Mouse (Mus musculus) thymus, adult 2 months (tissue): ENCODE data around the gene Rapsn. TPM values are rescaled to one million over a fixed set of nuclear protein-coding genes. Genes with fewer than 3 reads are reported as not detected.

ENCODE experiments used
- DNase-seq: peaks from one replicate; pipeline ENCODE4 v3.0.0; 2021
- H3K27ac ChIP-seq: fragments of 200-500 bp; 2 replicates; pipeline ENCODE4 v1.5.1; 2012; ENCODE audit warnings: low read length, control low read depth; ENCODE audit not compliant: control insufficient read depth, insufficient read depth
- H3K27me3 ChIP-seq: fragments of 200-500 bp; 2 replicates; pipeline ENCODE4 v1.6.1; 2012; ENCODE audit warnings: mild to moderate bottlenecking, low read length, moderate library complexity, mixed read lengths; ENCODE audit not compliant: control insufficient read depth, insufficient read depth
- H3K36me3 ChIP-seq: fragments of 200-500 bp; 2 replicates; pipeline ENCODE4 v1.6.1; 2012; ENCODE audit warnings: mild to moderate bottlenecking, low read length, moderate library complexity; ENCODE audit not compliant: control insufficient read depth, insufficient read depth
- H3K4me1 ChIP-seq: fragments of 200-500 bp; replicated peaks from 2 replicates; pipeline ENCODE4 v1.6.1; 2012; ENCODE audit warnings: low read length; ENCODE audit not compliant: control insufficient read depth, insufficient read depth
- H3K4me3 ChIP-seq: fragments of 200-500 bp; 2 replicates; pipeline ENCODE4 v1.5.1; 2012; ENCODE audit warnings: mild to moderate bottlenecking, low read length, control low read depth, moderate library complexity; ENCODE audit not compliant: control insufficient read depth, insufficient read depth
- CTCF ChIP-seq: fragments of 200-500 bp; IDR thresholded peaks from 2 replicates; pipeline ENCODE4 v1.5.1; 2012; ENCODE audit warnings: mild to moderate bottlenecking, control low read depth, low read length, moderate library complexity, borderline replicate concordance; ENCODE audit not compliant: control insufficient read depth, poor library complexity, insufficient read depth; ENCODE audit errors: extremely low read depth
- POLR2A ChIP-seq: fragments of 200-500 bp; IDR thresholded peaks from 2 replicates; pipeline ENCODE4 v1.6.1; 2012; ENCODE audit warnings: mild to moderate bottlenecking, low read length, control low read depth, moderate library complexity; ENCODE audit not compliant: control insufficient read depth, poor library complexity, insufficient read depth; ENCODE audit errors: extremely low read depth
- WGBS: fragments of 180-500 bp; shearing (Covaris S2); methylation state at CpG from one replicate; pipeline ENCODE4 v1.1.7; 2018; 5-methylcytosine and 5-hydroxymethylcytosine counted together
- polyA plus RNA-seq: library from polyadenylated mRNA; depleted of rRNA; stranded (reverse); fragments of >200 nt; gene quantifications from 2 replicates; pipeline ENCODE4 v1.2.3, GENCODE M21; 2012

Rapsn gene
- polyA plus RNA-seq, 1 experiment, result 10.1 TPM

GRCm38 (mm10) chr2:91068872-91069165, 33.4 kb downstream of the Rapsn start:
- TF ChIP-seq CTCF (no peak), POLR2A (no peak)
- Histone ChIP-seq H3K27ac (no peak overlapping the region), H3K36me3 (no peaks in the 10 kb centered on the region)

GRCm38 (mm10) chr2:91069306-91070000, 34.0 kb downstream of the Rapsn start:
- 26% methylated on average over 14 of the region's 14 CpGs for whole genome bisulfite sequencing
- Histone ChIP-seq H3K27me3 (no peaks in the 10 kb centered on the region), H3K4me3 (peak overlapping the region; percentile 53), H3K36me3 (no peaks in the 10 kb centered on the region), H3K27ac (0 out of 2 replicates have a peak overlapping the region, but pooled peaks have one; percentile 9), H3K4me1 (peaks cover 4% of the 10 kb centered on the region)
- TF ChIP-seq POLR2A (no peak), CTCF (no peak)
- no peak for DNase-seq

More at GRCm38 (mm10) chr2:91068872-91069165, 33.4 kb downstream of the Rapsn start:
- WGBS, result 95% methylated on average over 6 of the region's 6 CpGs
- peaks cover 4% of the 10 kb centered on the region for H3K4me1 ChIP-seq
- no peak overlapping the region for H3K4me3 ChIP-seq
- no peaks in the 10 kb centered on the region for H3K27me3 ChIP-seq
- no peak for DNase-seq

GRCm38 (mm10) chr2:91070076-91070800, 34.8 kb downstream of the Rapsn start, which contains the start of gene Slc39a13:
Slc39a13 (minus strand) TSS chr2:91070417.
- Histone ChIP-seq H3K27me3 (no peaks in the 10 kb centered on the region), H3K4me1 (peaks cover 4% of the 10 kb centered on the region), H3K36me3 (no peaks in the 10 kb centered on the region), H3K4me3 (peak within 1 kb of the TSS; percentile 53), H3K27ac (0 out of 2 replicates have a peak within 1 kb of the TSS, but pooled peaks have one; percentile 15)
- peak; percentile 97 for DNase-seq
- WGBS, result 1% methylated on average over 67 of the region's 69 CpGs
- peak; percentile 100 for TF ChIP-seq CTCF
- peak; percentile 51 for TF ChIP-seq POLR2A

GRCm38 (mm10) chr2:91071059-91071458, 35.6 kb downstream of the Rapsn start:
- H3K27me3 ChIP-seq, result no peaks in the 10 kb centered on the region
- H3K4me3 ChIP-seq, result no peak overlapping the region
- H3K27ac ChIP-seq, result no peak overlapping the region

GRCm38 (mm10) chr2:91072092-91072491, 36.7 kb downstream of the Rapsn start:
- no peak for TF ChIP-seq POLR2A
- TF ChIP-seq CTCF, result no peak
- H3K4me1 ChIP-seq, result peaks cover 4% of the 10 kb centered on the region
- H3K27me3 ChIP-seq, result no peaks in the 10 kb centered on the region
- no peak overlapping the region for H3K4me3 ChIP-seq
- no peak for DNase-seq
- WGBS, result 87% methylated on average over 1 of the region's 1 CpGs
- H3K27ac ChIP-seq, result no peak overlapping the region
- no peaks in the 10 kb centered on the region for H3K36me3 ChIP-seq

More at GRCm38 (mm10) chr2:91071059-91071458, 35.6 kb downstream of the Rapsn start:
- H3K36me3 ChIP-seq, result no peaks in the 10 kb centered on the region
- peaks cover 4% of the 10 kb centered on the region for H3K4me1 ChIP-seq
- TF ChIP-seq POLR2A (no peak), CTCF (no peak)
- WGBS, result 95% methylated on average over 10 of the region's 10 CpGs
- DNase-seq, result no peak

GRCm38 (mm10) chr2:91077957-91078313, 42.5 kb downstream of the Rapsn start:
- TF ChIP-seq POLR2A, result no peak
- no peak for TF ChIP-seq CTCF
- Histone ChIP-seq H3K4me1 (peaks cover 32% of the 10 kb centered on the region), H3K4me3 (no peak overlapping the region)

More at GRCm38 (mm10) chr2:91077957-91078313, 42.5 kb downstream of the Rapsn start:
- Histone ChIP-seq H3K27ac (no peak overlapping the region), H3K27me3 (no peaks in the 10 kb centered on the region), H3K36me3 (no peaks in the 10 kb centered on the region)
- 49% methylated on average over 12 of the region's 12 CpGs for WGBS
- no peak for DNase-seq
